Mouse (Mus musculus) myocyte (in vitro differentiated cells): ENCODE results near the gene Tbc1d30.

Experiments used
- CEBPB ChIP-seq: IDR thresholded peaks from 2 replicates; pipeline ENCODE4 v1.6.1; 2011; ENCODE audit warnings: mild to moderate bottlenecking, moderate library complexity; ENCODE audit not compliant: poor library complexity, insufficient read depth, severe bottlenecking
- E2F4 ChIP-seq: IDR thresholded peaks from one replicate; pipeline ENCODE4 v1.6.1; 2011; ENCODE audit warnings: mild to moderate bottlenecking, control low read depth, moderate library complexity; ENCODE audit not compliant: insufficient read depth
- MAX ChIP-seq: IDR thresholded peaks from one replicate; pipeline ENCODE4 v1.6.1; 2011; ENCODE audit warnings: low read depth, mild to moderate bottlenecking, control low read depth
- MYOD1 ChIP-seq, 3 experiments: IDR thresholded peaks; one replicate each; pipeline ENCODE4 v1.6.1; 2011; ENCODE audit warnings: control low read depth in 2 of 3, low read depth in 2 of 3, mild to moderate bottlenecking in 2 of 3, moderate library complexity in 1 of 3; ENCODE audit not compliant: insufficient read length in 2 of 3, control insufficient read depth in 1 of 3
- MYOG ChIP-seq, 3 experiments: IDR thresholded peaks; one replicate each; pipeline ENCODE4 v1.6.1; 2011; ENCODE audit warnings: control low read depth in 2 of 3, low read depth in 2 of 3, mild to moderate bottlenecking in 2 of 3; ENCODE audit not compliant: insufficient read length in 2 of 3, control insufficient read depth in 1 of 3, insufficient read depth in 1 of 3
- POLR2A ChIP-seq: IDR thresholded peaks from one replicate; pipeline ENCODE4 v1.6.1; 2011; ENCODE audit warnings: low read depth, mild to moderate bottlenecking, control low read depth, moderate library complexity; ENCODE audit not compliant: insufficient read length
- POLR2AphosphoS2 ChIP-seq: IDR thresholded peaks from one replicate; pipeline ENCODE4 v1.6.1; 2011; ENCODE audit warnings: low read depth, control low read depth; ENCODE audit not compliant: insufficient read length
- TCF12 ChIP-seq: IDR thresholded peaks from one replicate; pipeline ENCODE4 v1.6.1; 2011; ENCODE audit warnings: mild to moderate bottlenecking, control low read depth; ENCODE audit not compliant: poor library complexity, insufficient read depth, severe bottlenecking
- USF1 ChIP-seq: IDR thresholded peaks from one replicate; pipeline ENCODE4 v1.6.1; 2011; ENCODE audit warnings: low read depth, mild to moderate bottlenecking, control low read depth, moderate library complexity

- no peak for TF ChIP-seq POLR2A
- TF ChIP-seq MYOG (IDR thresholded peaks at IDR 0.05; ENCODE audit: control insufficient read depth in 1 of 3, insufficient read depth in 1 of 3, insufficient read length in 2 of 3, low read depth in 2 of 3), result no peak
- TF ChIP-seq MAX, result no peak
- TF ChIP-seq USF1, result no peak
- TF ChIP-seq CEBPB, result no peak
- no peak for TF ChIP-seq POLR2AphosphoS2
- TF ChIP-seq E2F4, result no peak
- no peak for TF ChIP-seq TCF12
- TF ChIP-seq MYOD1 (IDR thresholded peaks at IDR 0.05; ENCODE audit: control insufficient read depth in 1 of 3, insufficient read length in 2 of 3, low read depth in 2 of 3), result no peak
Observed at GRCm38 (mm10) chr10:121360358-121360757, 9.3 kb upstream of the Tbc1d30 start.
